Mouse (Mus musculus) liver, adult 2 months (tissue): ENCODE results near the gene Tsc1. TPM values are rescaled to one million over a fixed set of nuclear protein-coding genes. Genes with fewer than 3 reads are reported as not detected.

Experiments used
- DNase-seq: peaks from one replicate; pipeline ENCODE4 v3.0.0-alpha.2; 2011; ENCODE audit warnings: low read depth, low spot score; ENCODE audit errors: extremely low read depth
- H3K27ac ChIP-seq: fragments of 200-500 bp; replicated peaks from 2 replicates; pipeline ENCODE4 v1.5.1; 2012; ENCODE audit warnings: low read depth, mild to moderate bottlenecking, control low read depth, inconsistent platforms, low read length; ENCODE audit not compliant: insufficient read depth
- H3K27me3 ChIP-seq: fragments of 200-500 bp; 2 replicates; pipeline ENCODE4 v1.6.1; 2012; ENCODE audit warnings: mild to moderate bottlenecking, moderate library complexity, low read length, inconsistent platforms; ENCODE audit not compliant: control insufficient read depth, insufficient read depth
- H3K36me3 ChIP-seq: fragments of 200-500 bp; 2 replicates; pipeline ENCODE4 v1.6.1; 2012; ENCODE audit warnings: low read length, inconsistent platforms; ENCODE audit not compliant: control insufficient read depth, insufficient read depth
- H3K4me1 ChIP-seq: fragments of 200-500 bp; 2 replicates; pipeline ENCODE4 v1.6.1; 2011; ENCODE audit warnings: low read length; ENCODE audit not compliant: control insufficient read depth, insufficient read depth
- H3K4me3 ChIP-seq: fragments of 200-500 bp; 2 replicates; pipeline ENCODE4 v1.5.1; 2011; ENCODE audit warnings: low read depth, mild to moderate bottlenecking, control low read depth, low read length, moderate library complexity; ENCODE audit not compliant: insufficient read depth
- H3K79me2 ChIP-seq: fragments of 200-500 bp; 2 replicates; pipeline ENCODE4 v1.6.1; 2012; ENCODE audit warnings: inconsistent platforms, mild to moderate bottlenecking, low read length, moderate library complexity; ENCODE audit not compliant: control insufficient read depth, insufficient read depth
- H3K9ac ChIP-seq: fragments of 200-500 bp; 2 replicates; pipeline ENCODE4 v1.6.1; 2012; ENCODE audit warnings: low read depth, mild to moderate bottlenecking, control low read depth, inconsistent platforms, low read length
- CTCF ChIP-seq: fragments of 200-500 bp; IDR thresholded peaks from 2 replicates; pipeline ENCODE4 v1.5.1; 2011; ENCODE audit warnings: low read depth, low read length, control low read depth
- POLR2A ChIP-seq: fragments of 200-500 bp; IDR thresholded peaks from 2 replicates; pipeline ENCODE4 v1.6.1; 2011; ENCODE audit warnings: low read length, control low read depth; ENCODE audit not compliant: insufficient read depth; ENCODE audit errors: extremely low read depth
- WGBS: fragments of 180-500 bp; shearing (Covaris S2); methylation state at CpG from one replicate; pipeline ENCODE4 v1.1.7; 2018; 5-methylcytosine and 5-hydroxymethylcytosine counted together
- polyA plus RNA-seq: library from polyadenylated mRNA; depleted of rRNA; stranded (reverse); fragments of >200 nt; gene quantifications from 2 replicates; pipeline ENCODE4 v1.2.3, GENCODE M21; 2012
- total RNA-seq: library from RNA; depleted of rRNA; stranded (reverse); fragments of >200 nt; gene quantifications from 2 replicates; pipeline ENCODE4 v1.2.3, GENCODE M21; 2014

Gene Tsc1
- total and polyA plus RNA-seq, 2 experiments = 10.0 to 14.4 TPM

- no peak overlapping the region for H3K27ac ChIP-seq
- H3K36me3 ChIP-seq = no peaks in the 10 kb centered on the region
- H3K27me3 ChIP-seq = no peaks in the 10 kb centered on the region
- 76% methylated on average over 14 of the region's 14 CpGs for WGBS
- no peak for TF ChIP-seq POLR2A
- TF ChIP-seq CTCF = no peak
- H3K4me3 ChIP-seq = no peak overlapping the region
- no peak for DNase-seq
- no peaks in the 10 kb centered on the region for H3K4me1 ChIP-seq
- no peaks in the 10 kb centered on the region for H3K79me2 ChIP-seq
- no peak overlapping the region for H3K9ac ChIP-seq
Measured at GRCm38 (mm10) chr2:28605789-28606541, 35.1 kb upstream of the Tsc1 start.

GRCm38 (mm10) chr2:28606601-28607340, 34.3 kb upstream of the Tsc1 start:
- TF ChIP-seq CTCF = no peak
- TF ChIP-seq POLR2A = no peak
- H3K79me2 ChIP-seq = no peaks in the 10 kb centered on the region
- no peaks in the 10 kb centered on the region for H3K27me3 ChIP-seq
- 71% methylated on average over 8 of the region's 8 CpGs for WGBS
- no peak overlapping the region for H3K4me3 ChIP-seq
- H3K4me1 ChIP-seq = no peaks in the 10 kb centered on the region
- no peak overlapping the region for H3K9ac ChIP-seq
- no peak overlapping the region for H3K27ac ChIP-seq
- DNase-seq = no peak
- no peaks in the 10 kb centered on the region for H3K36me3 ChIP-seq

GRCm38 (mm10) chr2:28607341-28608165, 33.5 kb upstream of the Tsc1 start:
- H3K27me3 ChIP-seq = no peaks in the 10 kb centered on the region
- no peak overlapping the region for H3K9ac ChIP-seq
- no peak overlapping the region for H3K27ac ChIP-seq
- TF ChIP-seq CTCF (no peak), POLR2A (no peak)
- no peak for DNase-seq
- WGBS = 67% methylated on average over 10 of the region's 10 CpGs
- H3K4me1 ChIP-seq = no peaks in the 10 kb centered on the region
- no peaks in the 10 kb centered on the region for H3K79me2 ChIP-seq
- H3K36me3 ChIP-seq = no peaks in the 10 kb centered on the region
- H3K4me3 ChIP-seq = no peak overlapping the region

- Histone ChIP-seq H3K36me3 (no peaks in the 10 kb centered on the region), H3K27ac (no peak overlapping the region), H3K79me2 (no peaks in the 10 kb centered on the region), H3K4me1 (no peaks in the 10 kb centered on the region), H3K4me3 (no peak overlapping the region), H3K27me3 (no peaks in the 10 kb centered on the region), H3K9ac (no peak overlapping the region)
- 89% methylated on average over 10 of the region's 10 CpGs for WGBS
- no peak for DNase-seq
- TF ChIP-seq CTCF (no peak), POLR2A (no peak)
Measured at GRCm38 (mm10) chr2:28609851-28610250, 31.2 kb upstream of the Tsc1 start.

- H3K27ac ChIP-seq = no peak overlapping the region
- H3K4me3 ChIP-seq = no peak overlapping the region
- H3K4me1 ChIP-seq = no peaks in the 10 kb centered on the region
- no peaks in the 10 kb centered on the region for H3K27me3 ChIP-seq
- 86% methylated on average over 12 of the region's 12 CpGs for WGBS
- H3K36me3 ChIP-seq = no peaks in the 10 kb centered on the region
- H3K79me2 ChIP-seq = no peaks in the 10 kb centered on the region
- no peak for DNase-seq
- H3K9ac ChIP-seq = no peak overlapping the region
- no peak for TF ChIP-seq CTCF
- TF ChIP-seq POLR2A = no peak
Measured at GRCm38 (mm10) chr2:28610716-28611406, 30.2 kb upstream of the Tsc1 start.
